Mouse (Mus musculus) C2C12 (cell line): ENCODE measurements around the gene Dhdh.

Experiments
- CEBPB ChIP-seq: IDR thresholded peaks from one replicate; pipeline ENCODE4 v1.6.1; 2011; ENCODE audit warnings: low read depth, mild to moderate bottlenecking, control low read depth, moderate library complexity
- CTCF ChIP-seq: IDR thresholded peaks from one replicate; pipeline ENCODE4 v1.5.1; 2011; ENCODE audit not compliant: control insufficient read depth, insufficient read depth, insufficient read length
- FOSL1 ChIP-seq: IDR thresholded peaks from one replicate; pipeline ENCODE4 v1.8.0; 2011; ENCODE audit warnings: mild to moderate bottlenecking, low read length; ENCODE audit not compliant: poor library complexity, insufficient read depth, severe bottlenecking
- MAX ChIP-seq: IDR thresholded peaks from one replicate; pipeline ENCODE4 v1.6.1; 2011; ENCODE audit warnings: mild to moderate bottlenecking, control low read depth
- MYOD1 ChIP-seq: IDR thresholded peaks from one replicate; pipeline ENCODE4 v1.6.1; 2011; ENCODE audit warnings: low read depth; ENCODE audit not compliant: control insufficient read depth, insufficient read length
- MYOG ChIP-seq: IDR thresholded peaks from one replicate; pipeline ENCODE4 v1.6.1; 2011; ENCODE audit not compliant: control insufficient read depth, insufficient read length; ENCODE audit errors: extremely low read depth
- USF1 ChIP-seq: IDR thresholded peaks from one replicate; pipeline ENCODE4 v1.6.1; 2011; ENCODE audit warnings: low read depth, mild to moderate bottlenecking, control low read depth, moderate library complexity

DNA sequence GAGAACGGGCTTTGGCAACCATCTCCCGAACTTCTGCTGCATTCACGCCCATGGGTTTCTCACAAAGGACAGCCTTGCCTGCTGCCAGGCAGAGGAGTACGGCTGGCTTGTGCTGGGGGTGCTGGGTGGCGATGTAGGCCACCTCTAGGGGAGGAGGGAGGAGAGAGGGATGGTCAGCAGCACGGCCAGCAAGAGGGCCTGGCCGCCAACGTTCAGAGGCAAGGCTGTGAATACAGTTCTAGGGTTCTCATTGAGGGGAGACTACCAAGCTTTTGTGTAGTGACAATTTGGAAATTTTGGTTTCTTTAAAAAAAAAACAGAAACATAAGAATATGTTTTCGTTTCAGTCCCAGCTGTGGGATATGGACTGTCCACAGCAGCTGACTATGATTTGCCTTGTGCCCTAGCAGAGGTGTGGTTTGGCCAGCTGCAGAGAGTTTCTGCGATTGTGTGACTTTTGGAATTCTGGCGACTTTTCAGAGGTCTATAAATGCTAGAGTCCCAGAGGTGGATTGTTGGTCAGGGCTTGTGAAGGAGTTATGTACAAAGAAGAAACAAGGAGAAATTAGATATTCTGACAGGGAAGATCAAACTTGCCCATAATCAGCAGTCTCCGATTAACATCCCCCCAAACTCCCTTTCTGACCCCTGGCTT is 1.7 kb downstream of the Dhdh start, which contains the start of gene Gm45808:
- TF ChIP-seq MYOD1 (no peak), CEBPB (no peak), CTCF (no peak), USF1 (no peak), MYOG (no peak), MAX (no peak), FOSL1 (no peak)
